Mouse (Mus musculus) kidney, embryonic 16.5 days (tissue): ENCODE data around the gene Ap1s1. TPM values are rescaled to one million over a fixed set of nuclear protein-coding genes. Genes with fewer than 3 reads are reported as not detected.

Experiments
- ATAC-seq: fragments of 200-750 bp; cut with Nextera tagmentation; 2 replicates; pipeline ENCODE4 v1.8.0; 2017; ENCODE audit warnings: moderate TSS enrichment; ENCODE audit not compliant: low FRiP score, low TSS enrichment
- H3K27ac ChIP-seq: fragments of 300-500 bp; sonication (generic); 2 replicates; pipeline ENCODE4 v1.5.1; 2014; ENCODE audit warnings: low read length
- H3K27me3 ChIP-seq: fragments of 300-500 bp; sonication (generic); 2 replicates; pipeline ENCODE4 v1.6.1; 2014; ENCODE audit warnings: low read length, control low read depth, mixed read lengths; ENCODE audit not compliant: insufficient read depth
- H3K36me3 ChIP-seq: fragments of 300-500 bp; sonication (generic); 2 replicates; pipeline ENCODE4 v1.6.1; 2014; ENCODE audit warnings: low read length, control low read depth, mixed read lengths; ENCODE audit not compliant: insufficient read depth
- H3K4me1 ChIP-seq: fragments of 300-500 bp; sonication (generic); 2 replicates; pipeline ENCODE4 v1.6.1; 2014; ENCODE audit warnings: low read length, control low read depth, mixed read lengths; ENCODE audit not compliant: insufficient read depth
- H3K4me2 ChIP-seq: fragments of 300-500 bp; sonication (generic); replicated peaks from 2 replicates; pipeline ENCODE4 v1.6.1; 2014; ENCODE audit warnings: low read depth, low read length
- H3K4me3 ChIP-seq: fragments of 300-500 bp; sonication (generic); 2 replicates; pipeline ENCODE4 v1.5.1; 2014; ENCODE audit warnings: mild to moderate bottlenecking, low read length
- H3K9ac ChIP-seq: fragments of 300-500 bp; sonication (generic); replicated peaks from 2 replicates; pipeline ENCODE4 v1.6.1; 2014; ENCODE audit warnings: low read length
- H3K9me3 ChIP-seq: fragments of 300-500 bp; sonication (generic); 2 replicates; pipeline ENCODE4 v1.6.1; 2016; ENCODE audit warnings: low read length, control low read depth
- WGBS: fragments of 180-500 bp; shearing (Covaris S2); extraction: QIAGEN DNeasy Blood & Tissue Kit; methylation state at CpG from one replicate; pipeline ENCODE4 v1.1.7; 2014; 5-methylcytosine and 5-hydroxymethylcytosine counted together
- polyA plus RNA-seq: library from polyadenylated mRNA; unstranded; fragments of >200 nt; fragmentation: Nextera tagmentation; extraction: Ambion mirVana; gene quantifications from 2 replicates; pipeline ENCODE4 v1.2.1, GENCODE M21; 2015

Ap1s1 gene
- polyA plus RNA-seq, 1 experiment from 2014 or later, result 201 TPM

DNA sequence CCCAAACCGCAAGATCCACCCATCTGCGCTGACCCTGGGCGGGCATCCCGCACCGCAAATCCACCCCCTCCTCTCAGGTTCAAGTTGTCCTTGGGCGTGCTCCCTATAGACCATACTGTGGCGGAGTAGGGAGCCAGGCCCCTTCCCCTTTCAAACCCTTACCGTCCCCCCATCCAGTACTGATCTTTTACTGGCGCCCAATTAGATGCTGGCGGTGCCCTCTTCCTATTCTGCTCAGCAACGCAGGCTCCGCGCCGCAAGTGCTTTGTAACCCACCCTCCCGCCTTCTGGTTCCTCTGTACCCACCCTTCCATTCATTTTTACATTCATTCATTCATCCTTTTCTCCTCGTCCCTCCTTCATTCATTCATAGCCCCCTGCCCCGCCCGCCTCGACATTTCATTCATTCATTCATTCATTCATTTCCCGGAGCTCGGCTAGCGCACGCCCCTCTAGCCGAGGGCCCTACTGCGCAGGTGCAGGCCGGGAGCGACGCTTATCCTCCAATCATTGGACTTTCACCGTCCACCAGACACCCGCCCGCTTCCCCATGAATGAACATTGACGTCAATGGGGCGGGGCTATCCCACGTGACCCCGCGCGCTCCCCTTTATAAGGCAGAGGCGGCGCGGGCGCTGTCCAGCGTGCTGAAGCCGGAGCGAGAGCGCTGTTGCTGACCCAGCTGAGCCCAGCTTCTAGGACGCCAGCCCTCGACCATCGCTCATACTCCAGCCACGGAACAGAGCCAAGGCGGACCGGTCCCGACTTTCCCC is 16.1 kb downstream of the Ap1s1 start:
- Histone ChIP-seq H3K27ac (no peak overlapping the region), H3K27me3 (peaks cover 71% of the 10 kb centered on the region), H3K4me3 (peak overlapping the region; percentile 40), H3K4me1 (peaks cover 44% of the 10 kb centered on the region), H3K4me2 (peak overlapping the region; percentile 66), H3K36me3 (no peaks in the 10 kb centered on the region), H3K9me3 (no peaks in the 10 kb centered on the region), H3K9ac (no peak overlapping the region)
- peak; percentile 64; the same call in 1 of the 2 replicates for ATAC-seq
- WGBS, result under 1% methylated on average over 52 of the region's 52 CpGs

DNA sequence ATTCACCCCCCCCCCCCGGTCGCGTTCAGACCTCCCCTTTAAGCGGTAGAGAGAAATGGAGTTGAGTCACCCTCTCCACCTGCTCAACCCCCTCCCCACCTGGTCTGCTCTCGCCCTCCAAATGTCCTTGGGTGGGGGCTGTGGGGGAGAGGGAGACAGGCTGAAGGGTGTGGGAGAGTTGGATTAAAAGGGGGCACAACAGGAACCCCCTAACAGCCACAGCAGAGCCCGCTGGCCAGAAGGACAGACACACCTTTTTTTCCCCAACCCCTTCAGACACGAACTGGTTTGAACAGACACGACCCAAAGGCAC is 16.7 kb downstream of the Ap1s1 start:
- Histone ChIP-seq H3K36me3 (no peaks in the 10 kb centered on the region), H3K4me3 (peak overlapping the region; percentile 40), H3K4me1 (peaks cover 44% of the 10 kb centered on the region), H3K27ac (no peak overlapping the region), H3K4me2 (peak overlapping the region; percentile 66), H3K9me3 (no peaks in the 10 kb centered on the region), H3K27me3 (peaks cover 76% of the 10 kb centered on the region), H3K9ac (no peak overlapping the region)
- WGBS, result 2% methylated on average over 8 of the region's 8 CpGs
- ATAC-seq, result no peak

DNA sequence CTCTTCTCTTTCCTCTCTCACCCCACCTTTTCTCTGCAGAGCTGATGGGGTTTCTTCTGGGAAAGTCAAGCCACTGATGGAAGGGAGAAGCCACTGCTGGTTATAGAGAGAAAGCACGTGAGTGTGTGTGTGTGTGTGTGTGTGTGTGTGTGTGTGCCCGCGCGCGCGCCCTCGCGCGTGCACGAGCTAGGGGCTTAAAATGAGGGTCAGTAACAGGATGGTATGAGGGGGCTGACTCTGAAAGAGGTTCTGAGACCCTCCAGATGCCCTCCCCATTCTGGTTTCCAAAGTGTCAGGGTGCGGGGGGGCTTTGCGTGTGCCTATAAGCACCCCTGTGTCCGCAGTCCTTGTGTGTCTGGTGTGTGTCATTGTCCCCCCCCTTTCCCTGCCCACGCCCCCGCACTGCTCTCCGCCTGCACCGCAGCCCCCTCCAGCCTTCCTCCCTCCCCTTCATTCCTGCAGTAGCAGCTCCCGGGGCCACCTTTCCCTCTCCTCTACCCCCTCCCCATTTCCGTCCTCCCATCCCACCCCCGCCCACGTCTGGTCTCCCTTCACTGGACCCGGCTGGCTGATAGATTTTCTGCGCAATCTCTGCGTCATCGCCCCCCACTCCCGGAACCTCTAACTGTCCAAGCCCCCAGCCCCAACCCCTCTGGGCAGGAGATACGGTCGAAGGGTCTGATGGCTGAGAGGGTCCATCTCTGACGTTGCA is 17.2 kb downstream of the Ap1s1 start:
- no peaks in the 10 kb centered on the region for H3K36me3 ChIP-seq
- H3K9ac ChIP-seq, result no peak overlapping the region
- 4% methylated on average over 28 of the region's 29 CpGs for WGBS
- H3K4me1 ChIP-seq, result peaks cover 44% of the 10 kb centered on the region
- no peak overlapping the region for H3K4me3 ChIP-seq
- H3K27me3 ChIP-seq, result peaks cover 81% of the 10 kb centered on the region
- H3K4me2 ChIP-seq, result peak overlapping the region; percentile 6; the same call in 1 of the 2 replicates
- ATAC-seq, result no peak
- H3K27ac ChIP-seq, result no peak overlapping the region
- no peaks in the 10 kb centered on the region for H3K9me3 ChIP-seq

DNA sequence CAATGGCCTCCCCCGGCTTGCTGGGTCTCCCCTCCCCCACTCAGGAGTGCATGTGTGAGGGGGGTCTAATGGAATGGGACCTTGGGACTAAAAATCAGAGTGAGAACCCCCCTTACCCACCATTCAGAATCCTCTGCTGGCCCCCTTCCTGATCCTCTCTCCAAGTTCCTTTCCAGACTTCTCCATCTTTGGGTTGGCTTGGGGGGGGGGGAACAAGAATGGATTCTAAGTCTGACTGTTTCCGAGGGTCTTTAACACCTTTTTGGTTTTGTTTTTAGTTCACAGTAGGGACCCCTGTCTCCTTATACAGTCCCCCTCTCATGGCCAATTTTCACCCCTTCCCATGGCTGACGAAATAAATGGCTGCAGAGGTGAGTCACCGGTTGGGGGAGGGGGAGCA is 19.8 kb downstream of the Ap1s1 start, which contains the start of gene Vgf:
Gene Vgf (plus strand): TSS at position 301 of the 400 bp plus-strand sequence.
- Histone ChIP-seq H3K4me3 (no peak within 1 kb of the TSS), H3K4me2 (0 out of 2 replicates have a peak within 1 kb of the TSS, but pooled peaks have one; percentile 8)
- WGBS, result 23% methylated on average over 4 of the region's 4 CpGs

DNA sequence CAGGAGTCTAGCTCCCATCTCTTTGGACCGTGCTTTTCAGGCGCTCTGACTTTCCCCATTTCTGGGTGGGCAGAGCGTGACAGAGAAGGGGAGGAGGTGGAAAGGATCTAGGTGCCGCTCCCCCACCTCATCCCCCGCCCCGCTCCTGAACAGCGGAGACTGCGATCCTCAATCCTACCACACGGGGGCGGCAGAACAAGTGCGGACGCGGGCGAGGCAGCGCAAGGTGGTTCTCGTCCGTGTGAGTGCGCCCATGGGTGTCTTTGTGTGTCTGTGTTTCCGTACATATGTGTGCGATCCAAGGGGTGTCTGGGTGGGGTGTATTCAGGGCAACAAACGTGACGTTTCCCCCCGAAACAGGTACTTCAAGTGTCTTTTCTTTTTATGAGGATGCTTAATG is 20.8 kb downstream of the Ap1s1 start:
- Histone ChIP-seq H3K27ac (no peak overlapping the region), H3K4me1 (peaks cover 19% of the 10 kb centered on the region), H3K27me3 (peaks cover 60% of the 10 kb centered on the region), H3K4me2 (0 out of 2 replicates have a peak overlapping the region, but pooled peaks have one; percentile 8), H3K9ac (no peak overlapping the region), H3K36me3 (no peaks in the 10 kb centered on the region), H3K9me3 (no peaks in the 10 kb centered on the region), H3K4me3 (no peak overlapping the region)
- 0% methylated on average over 23 of the region's 23 CpGs for WGBS
- no peak for ATAC-seq

More for the DNA sequence above, 19.8 kb downstream of the Ap1s1 start, which contains the start of gene Vgf:
- ATAC-seq, result no peak
- Histone ChIP-seq H3K27me3 (peaks cover 70% of the 10 kb centered on the region), H3K9me3 (no peaks in the 10 kb centered on the region), H3K36me3 (no peaks in the 10 kb centered on the region), H3K4me1 (peaks cover 29% of the 10 kb centered on the region), H3K27ac (no peak within 1 kb of the TSS), H3K9ac (no peak within 1 kb of the TSS)

DNA sequence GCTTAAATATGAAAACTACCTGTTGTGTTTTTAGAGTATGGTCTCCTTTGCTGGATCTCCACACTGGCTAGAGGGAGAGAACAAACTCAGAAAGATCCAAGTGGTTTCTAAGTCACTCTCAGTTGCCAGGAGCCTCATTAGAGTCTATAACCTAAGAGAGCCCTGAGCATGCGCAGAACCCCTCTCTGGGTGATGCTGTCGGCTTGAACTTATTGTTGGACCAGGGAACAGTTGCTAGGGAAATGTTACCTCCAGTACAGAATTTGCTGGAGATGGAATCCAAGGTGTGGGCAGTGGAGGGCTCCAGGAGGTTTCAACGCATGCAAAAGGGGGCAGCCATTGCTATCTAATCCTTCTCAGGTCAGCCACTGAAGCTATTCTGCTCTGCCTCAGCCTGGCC is 21.6 kb downstream of the Ap1s1 start:
- H3K27ac ChIP-seq, result no peak overlapping the region
- peaks cover 13% of the 10 kb centered on the region for H3K4me1 ChIP-seq
- ATAC-seq, result no peak
- no peak overlapping the region for H3K4me3 ChIP-seq
- no peak overlapping the region for H3K4me2 ChIP-seq
- no peaks in the 10 kb centered on the region for H3K9me3 ChIP-seq
- no peak overlapping the region for H3K9ac ChIP-seq
- no peaks in the 10 kb centered on the region for H3K36me3 ChIP-seq
- H3K27me3 ChIP-seq, result peaks cover 54% of the 10 kb centered on the region
- 50% methylated on average over 3 of the region's 3 CpGs for WGBS

DNA sequence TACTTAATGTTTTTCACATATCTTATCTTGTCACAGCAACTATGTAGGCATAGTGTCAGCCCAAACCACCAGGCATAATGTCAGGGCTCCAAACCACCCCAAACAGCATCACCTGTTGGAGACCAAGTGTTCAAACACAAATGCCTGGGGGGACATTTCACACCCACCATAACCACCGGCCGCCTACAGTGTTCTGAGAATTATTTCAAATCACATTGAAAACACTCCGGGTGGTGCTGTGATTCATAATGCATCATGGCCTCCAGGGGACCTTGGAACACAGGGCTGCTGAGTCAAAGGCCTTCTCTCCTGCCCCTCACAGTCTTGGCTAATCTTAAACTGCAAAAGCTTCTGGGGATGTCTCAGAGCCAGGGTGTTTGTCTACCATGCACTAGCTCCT is 30.0 kb downstream of the Ap1s1 start:
- no peaks in the 10 kb centered on the region for H3K27me3 ChIP-seq
- H3K27ac ChIP-seq, result no peak overlapping the region
- no peak overlapping the region for H3K9ac ChIP-seq
- H3K4me1 ChIP-seq, result no peaks in the 10 kb centered on the region
- no peaks in the 10 kb centered on the region for H3K36me3 ChIP-seq
- ATAC-seq, result no peak
- no peaks in the 10 kb centered on the region; the same call in 1 of the 2 replicates for H3K9me3 ChIP-seq
- WGBS, result 94% methylated on average over 3 of the region's 3 CpGs
- no peak overlapping the region for H3K4me2 ChIP-seq
- H3K4me3 ChIP-seq, result no peak overlapping the region

DNA sequence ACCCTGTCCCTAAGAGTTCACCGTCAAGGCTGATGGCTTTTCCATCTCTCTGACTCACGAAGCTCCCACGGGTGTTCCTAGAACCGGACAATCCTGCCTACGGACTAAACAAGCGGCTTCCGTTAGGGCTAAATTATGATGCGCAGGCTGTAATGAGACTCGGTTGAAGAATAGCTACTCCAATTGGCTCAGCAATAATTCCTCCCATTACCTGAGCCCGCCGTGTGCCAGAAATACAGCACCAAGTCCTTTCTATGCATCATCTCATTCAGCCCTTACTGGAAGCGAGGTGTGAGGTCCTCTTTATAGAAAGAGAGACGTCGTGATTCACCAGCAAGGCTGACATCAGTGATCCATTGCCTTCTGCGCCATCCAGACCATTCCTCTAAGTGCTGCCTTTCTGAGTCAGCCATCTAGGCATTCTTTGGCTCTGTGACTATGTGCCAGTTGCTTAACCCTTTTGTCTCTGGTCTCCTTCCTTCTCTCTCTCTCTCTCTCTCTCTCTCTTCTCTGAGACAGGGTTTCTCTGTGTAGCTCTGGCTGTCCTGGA is 33.5 kb downstream of the Ap1s1 start:
- no peak overlapping the region for H3K4me2 ChIP-seq
- H3K27me3 ChIP-seq, result no peaks in the 10 kb centered on the region
- no peaks in the 10 kb centered on the region for H3K4me1 ChIP-seq
- ATAC-seq, result no peak
- no peak overlapping the region for H3K27ac ChIP-seq
- H3K9me3 ChIP-seq, result no peaks in the 10 kb centered on the region; the same call in 1 of the 2 replicates
- no peak overlapping the region for H3K4me3 ChIP-seq
- WGBS, result 70% methylated on average over 15 of the region's 15 CpGs
- H3K9ac ChIP-seq, result no peak overlapping the region
- no peaks in the 10 kb centered on the region for H3K36me3 ChIP-seq

DNA sequence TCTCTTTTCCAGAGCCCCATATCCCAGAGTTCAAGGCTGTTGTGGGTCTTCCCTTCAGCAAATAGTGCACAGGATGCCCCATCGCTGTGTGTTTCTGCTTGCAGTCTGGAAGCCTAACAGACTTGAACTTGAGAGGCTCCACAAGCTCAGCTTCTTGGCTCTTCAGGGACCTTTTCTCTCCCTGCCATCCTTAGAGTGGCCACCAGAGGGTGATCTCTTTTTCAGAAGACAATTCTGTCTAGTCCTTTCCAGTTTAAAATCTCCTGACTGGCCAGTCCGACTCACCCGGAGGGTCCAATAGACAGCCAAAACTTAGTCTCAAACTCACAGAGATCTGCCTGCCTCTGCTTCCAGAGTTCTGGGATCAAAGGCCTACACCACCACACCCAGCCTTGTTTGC is 35.9 kb downstream of the Ap1s1 start:
- H3K4me3 ChIP-seq, result no peak overlapping the region
- H3K9ac ChIP-seq, result no peak overlapping the region
- H3K36me3 ChIP-seq, result no peaks in the 10 kb centered on the region
- ATAC-seq, result no peak
- H3K4me2 ChIP-seq, result no peak overlapping the region
- H3K27me3 ChIP-seq, result no peaks in the 10 kb centered on the region
- no peaks in the 10 kb centered on the region for H3K4me1 ChIP-seq
- H3K27ac ChIP-seq, result no peak overlapping the region
- no peaks in the 10 kb centered on the region for H3K9me3 ChIP-seq
- 31% methylated on average over 3 of the region's 3 CpGs for WGBS

DNA sequence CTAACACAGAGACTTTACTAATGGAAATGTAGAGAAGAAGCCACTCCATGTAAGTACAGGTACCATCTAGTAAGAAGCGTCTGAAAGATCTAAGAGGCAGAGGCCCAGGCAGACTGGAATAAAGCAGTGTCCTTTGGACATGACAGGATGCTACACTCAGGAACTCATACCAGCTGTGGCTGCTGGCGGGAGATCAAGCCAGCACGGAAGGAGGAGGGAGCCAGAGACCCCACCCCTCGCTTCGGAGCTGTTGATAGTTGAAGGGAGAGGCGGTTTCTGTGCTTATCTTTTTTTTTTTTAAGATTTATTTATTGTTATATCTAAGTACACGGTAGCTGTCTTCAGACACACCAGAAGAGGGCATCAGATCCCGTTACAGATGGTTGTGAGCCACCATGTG is 38.7 kb downstream of the Ap1s1 start:
- H3K27me3 ChIP-seq, result no peaks in the 10 kb centered on the region
- 48% methylated on average over 8 of the region's 8 CpGs for WGBS
- no peak overlapping the region for H3K4me2 ChIP-seq
- no peaks in the 10 kb centered on the region for H3K4me1 ChIP-seq
- no peaks in the 10 kb centered on the region for H3K36me3 ChIP-seq
- H3K9ac ChIP-seq, result no peak overlapping the region
- H3K27ac ChIP-seq, result no peak overlapping the region
- H3K4me3 ChIP-seq, result no peak overlapping the region
- H3K9me3 ChIP-seq, result no peaks in the 10 kb centered on the region
- ATAC-seq, result no peak
